Mouse (Mus musculus) R1 (cell line): ENCODE measurements around the gene Chd5.

Experiments used
- DNase-seq: peaks from one replicate; pipeline ENCODE4 v3.0.0-alpha.2; 2018; ENCODE audit warnings: low read depth, low spot score

The Chd5 gene

DNA sequence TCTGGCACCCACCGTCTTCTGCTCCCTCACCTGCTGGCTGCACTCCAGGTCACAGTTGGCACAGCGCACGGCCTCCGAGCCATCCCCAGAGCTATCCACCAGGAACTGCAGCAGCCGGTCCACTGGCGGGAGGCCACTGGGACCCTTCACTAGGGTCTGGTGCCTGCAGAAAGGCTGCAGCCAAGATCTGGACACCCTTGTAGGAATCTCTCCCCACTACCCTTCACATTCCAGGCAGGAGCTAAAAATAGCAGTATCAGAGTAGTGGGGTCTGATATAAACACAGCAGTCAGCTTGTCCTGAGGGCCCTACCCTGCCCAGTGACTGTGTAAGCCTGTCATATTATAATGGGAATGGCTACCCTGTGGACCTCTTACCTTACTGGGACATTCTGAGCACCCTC lies 20.8 kb upstream of the Chd5 start:
- DNase-seq: no peak

DNA sequence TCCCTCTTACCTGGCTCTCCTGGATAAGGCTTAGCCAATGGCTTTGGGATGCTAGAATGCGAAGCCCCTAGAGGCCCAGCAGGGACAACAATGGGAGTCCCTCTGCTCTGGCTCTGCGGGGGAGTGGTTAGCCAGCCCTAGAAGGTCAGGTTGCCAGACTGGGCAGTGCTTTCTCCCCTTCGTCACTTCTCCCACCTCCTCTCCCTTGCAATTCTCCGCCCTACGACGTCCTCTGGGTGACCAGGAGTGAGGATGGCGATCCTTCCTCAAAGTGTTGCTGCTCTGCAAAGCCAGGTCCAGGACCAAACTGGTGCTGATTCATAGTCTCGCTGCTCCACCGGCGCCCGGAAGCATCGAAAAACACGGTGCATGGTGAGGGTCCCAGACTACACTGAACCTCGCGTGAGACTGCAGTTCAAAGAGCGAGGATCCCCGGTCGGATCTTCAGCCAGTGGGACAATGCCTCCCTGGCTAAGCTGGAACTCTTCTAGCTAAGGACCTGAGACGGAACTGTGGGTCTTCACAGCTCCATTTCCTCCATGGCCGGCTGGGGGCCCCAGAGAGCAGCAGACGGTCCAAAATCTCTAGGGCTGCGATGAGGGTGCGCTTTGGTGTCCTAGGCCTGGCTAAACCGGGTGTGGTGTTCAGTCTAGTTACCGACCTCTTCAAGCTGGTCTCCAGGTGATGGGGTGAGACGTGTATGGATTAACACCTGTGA lies 19.8 kb upstream of the Chd5 start, which contains the start of gene Rnf207:
Gene Rnf207 (minus strand): TSS at position 477 of the 718 bp plus-strand sequence.
- peak; percentile 82 for DNase-seq

DNA sequence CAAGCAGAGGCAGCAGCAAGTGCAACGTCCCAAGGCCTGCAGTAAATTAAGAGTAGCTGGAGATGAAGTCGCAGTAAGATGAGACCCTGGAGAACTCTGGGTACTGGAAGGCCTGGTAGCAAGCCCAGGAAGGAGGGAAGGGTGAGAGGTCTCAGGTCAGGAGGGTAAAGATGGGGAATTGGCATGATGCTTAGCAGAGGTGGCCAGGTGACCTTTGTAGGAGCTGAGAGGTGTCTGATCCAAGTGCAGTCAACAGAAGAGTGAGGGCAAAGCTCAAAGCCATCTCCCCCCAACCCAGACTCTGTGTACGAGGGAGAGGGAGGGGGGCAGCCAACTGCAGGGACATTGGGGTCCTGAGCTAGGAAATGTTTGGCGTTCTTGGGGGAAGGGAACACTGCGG lies 17.0 kb upstream of the Chd5 start:
- no peak for DNase-seq

DNA sequence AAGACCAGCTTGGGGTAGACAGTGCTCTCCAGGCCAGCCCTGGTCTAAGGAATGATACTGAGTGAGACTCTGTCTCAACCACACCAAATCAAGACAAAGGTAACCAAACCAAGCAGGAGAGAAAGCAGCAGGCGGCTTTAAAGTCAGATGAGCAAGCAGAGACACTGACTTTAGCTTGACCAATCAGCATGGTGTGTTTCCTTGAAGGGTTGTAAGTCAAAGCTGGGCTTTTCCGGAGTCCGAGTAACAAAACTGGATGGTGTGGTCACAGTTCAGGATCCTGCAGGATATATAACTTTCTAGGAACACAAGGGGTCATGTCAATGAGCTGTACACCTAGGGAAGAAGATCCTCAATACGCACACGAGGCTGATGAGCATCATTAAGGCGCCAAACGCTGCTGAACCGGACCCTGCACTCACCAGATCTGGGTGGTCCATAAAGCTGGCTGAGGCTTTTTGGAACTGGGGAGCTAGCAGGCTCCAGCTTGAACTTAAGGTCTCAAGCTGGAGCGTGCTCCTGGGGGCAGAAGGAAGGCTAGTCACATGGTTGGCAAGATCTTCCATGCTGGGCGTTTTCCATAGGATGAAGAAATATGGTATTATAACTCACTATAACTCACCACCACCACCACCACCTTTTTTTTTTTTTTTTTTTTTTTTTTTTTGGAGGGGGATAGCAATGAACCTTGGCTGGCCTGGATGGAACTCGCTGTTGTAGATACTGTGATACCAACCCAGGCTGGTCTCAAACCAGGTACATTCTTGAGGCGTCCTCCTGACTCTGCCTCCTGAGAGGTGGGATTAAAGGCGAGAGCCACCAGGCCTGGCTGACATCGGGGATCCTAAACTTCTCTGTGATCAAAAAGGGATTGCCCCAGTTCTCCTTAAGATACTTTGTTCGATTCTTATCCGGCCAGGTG lies 13.5 kb upstream of the Chd5 start:
- peak; percentile 64 for DNase-seq

DNA sequence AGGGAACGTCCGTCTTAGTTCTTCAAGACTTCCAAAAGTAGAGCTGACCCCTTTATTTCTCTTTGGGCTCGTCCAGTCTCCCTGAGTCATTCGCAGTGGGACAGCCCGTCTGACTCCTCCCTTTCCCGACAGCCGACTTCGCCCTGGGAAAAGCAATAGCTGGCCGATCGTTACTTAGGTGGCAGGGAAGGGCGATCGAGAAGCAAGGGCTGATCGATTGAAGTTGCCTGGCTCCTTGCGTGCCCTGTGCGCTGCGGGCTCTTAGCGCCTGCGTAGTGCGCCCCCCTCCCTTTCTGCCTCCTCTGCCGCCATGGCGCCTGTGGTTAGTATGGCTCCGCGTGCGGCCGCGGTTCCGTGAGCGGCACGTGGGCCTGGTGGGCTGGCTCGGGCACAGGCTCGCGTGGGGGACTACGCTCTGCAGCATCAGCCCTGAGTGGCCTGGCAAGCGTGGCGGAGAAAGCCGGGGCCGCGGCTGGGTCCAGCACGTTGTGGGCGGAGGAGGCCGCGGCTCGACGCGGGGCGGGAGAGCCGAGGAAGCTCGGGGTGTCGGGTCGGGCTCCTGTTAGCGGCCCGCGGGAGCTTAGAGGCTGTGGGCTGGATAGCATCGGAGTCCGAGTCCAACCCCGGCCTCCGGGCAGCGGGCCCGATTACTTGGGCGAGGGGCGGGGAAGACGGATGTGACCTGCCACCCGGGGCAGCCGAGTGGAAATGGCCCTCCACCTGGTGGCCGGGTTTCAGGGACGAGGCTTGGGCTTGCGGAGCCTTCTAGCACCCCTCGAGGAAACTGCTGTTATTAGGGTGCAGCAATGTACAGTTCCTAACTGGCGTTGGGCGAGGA lies 12.7 kb upstream of the Chd5 start, which contains the start of gene Rpl22:
Gene Rpl22 (plus strand): TSS at position 169 of the 838 bp plus-strand sequence.
- peak; percentile 99 for DNase-seq

DNA sequence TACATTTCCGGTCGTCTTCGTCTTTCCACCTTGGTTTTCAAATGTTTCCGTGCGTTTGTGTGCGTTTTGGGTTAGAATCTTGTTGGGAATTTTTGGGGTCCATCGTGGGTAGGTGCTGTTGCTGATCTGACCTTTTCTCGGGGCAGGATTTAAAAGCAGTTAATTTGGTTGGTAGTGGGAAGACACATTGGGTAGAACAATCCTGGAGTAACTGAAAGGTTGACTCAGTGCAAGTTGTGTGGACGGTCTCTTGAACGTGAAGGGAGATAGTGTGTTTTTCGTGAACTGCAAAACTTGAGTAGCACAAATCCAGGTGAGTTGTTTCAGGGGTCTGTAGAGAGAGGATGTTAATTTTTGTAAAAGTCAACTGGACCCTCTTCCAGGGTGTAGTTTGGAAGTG lies 11.9 kb upstream of the Chd5 start:
- no peak for DNase-seq

DNA sequence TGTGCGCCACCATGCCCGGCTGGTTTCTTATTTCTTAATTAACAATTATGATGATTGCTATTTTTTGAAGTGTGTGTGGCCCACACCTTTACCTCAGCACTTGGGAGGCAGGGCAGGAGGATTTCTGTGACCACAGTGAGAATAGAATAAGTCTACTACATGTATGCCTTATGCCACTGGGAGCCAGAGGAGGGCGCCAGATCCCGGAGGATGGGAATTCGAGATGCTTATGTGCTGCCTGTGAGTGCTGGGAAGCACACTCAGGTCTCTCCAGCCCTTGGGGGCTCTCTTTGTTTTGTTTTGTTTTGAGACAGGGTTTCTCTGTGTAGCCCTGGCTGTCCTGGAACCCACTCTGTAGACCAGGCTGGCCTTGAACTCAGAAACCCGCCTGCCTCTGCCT lies 9.8 kb upstream of the Chd5 start:
- peak; percentile 86 for DNase-seq

DNA sequence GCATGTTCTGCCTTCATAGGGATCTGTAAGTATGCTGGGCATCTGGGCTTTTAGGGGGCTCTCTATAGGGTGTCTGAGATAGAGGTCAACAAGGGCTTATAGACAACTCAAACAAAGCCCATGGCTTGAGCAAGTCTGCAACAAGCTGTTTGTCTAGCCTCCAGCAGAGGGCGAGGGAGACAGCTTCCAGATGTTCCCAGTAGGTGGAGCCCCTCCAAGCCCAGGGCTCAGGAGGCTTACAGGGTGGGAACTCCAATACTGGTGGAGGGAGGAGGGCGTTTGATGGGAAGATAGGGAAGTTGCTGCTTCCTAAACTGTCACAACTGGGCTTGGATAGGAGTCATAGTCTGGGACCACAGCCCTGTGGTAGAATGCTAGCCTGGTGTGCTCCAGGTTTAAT lies 5.5 kb upstream of the Chd5 start:
- DNase-seq: peak; percentile 94

DNA sequence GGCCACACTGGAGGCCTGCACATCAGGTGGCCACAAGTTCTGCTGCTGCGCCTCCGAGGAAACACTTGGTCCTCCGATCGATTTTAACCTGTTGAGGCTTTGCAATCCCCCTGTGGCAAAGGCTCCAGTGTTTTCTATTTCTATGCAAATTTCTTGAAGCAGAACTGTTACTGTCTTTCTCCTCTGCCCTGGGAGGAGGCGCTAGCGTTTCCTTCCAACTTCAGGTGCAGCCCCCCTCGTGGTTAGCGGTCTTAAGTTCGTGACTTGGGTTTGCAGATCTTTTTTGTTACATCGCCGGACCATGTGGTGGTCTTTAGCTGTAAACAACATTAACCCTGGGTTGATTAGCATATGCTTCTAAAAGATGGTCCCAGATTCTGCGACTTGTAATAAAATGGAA lies 4.9 kb upstream of the Chd5 start:
- peak; percentile 59 for DNase-seq

DNA sequence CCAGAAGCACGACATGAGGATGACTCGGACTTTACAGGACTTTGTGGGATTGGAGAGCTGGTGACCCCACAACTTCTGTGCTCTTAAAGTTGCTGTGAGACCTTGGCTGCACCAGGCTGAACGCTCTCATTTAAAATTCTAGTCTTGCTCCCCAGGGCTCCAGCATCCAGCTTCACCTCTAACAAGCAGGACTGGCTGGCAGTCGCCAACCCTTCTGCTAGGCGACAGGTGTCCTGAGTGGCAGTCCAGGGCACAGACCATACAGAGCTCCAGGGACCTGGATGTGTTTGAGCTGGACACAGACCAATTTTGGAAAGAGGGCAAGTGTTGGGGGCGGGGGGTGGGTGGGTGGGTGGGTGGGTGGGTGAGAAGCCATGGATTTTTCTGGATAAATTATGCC lies 679 bp upstream of the Chd5 start:
- DNase-seq: no peak

DNA sequence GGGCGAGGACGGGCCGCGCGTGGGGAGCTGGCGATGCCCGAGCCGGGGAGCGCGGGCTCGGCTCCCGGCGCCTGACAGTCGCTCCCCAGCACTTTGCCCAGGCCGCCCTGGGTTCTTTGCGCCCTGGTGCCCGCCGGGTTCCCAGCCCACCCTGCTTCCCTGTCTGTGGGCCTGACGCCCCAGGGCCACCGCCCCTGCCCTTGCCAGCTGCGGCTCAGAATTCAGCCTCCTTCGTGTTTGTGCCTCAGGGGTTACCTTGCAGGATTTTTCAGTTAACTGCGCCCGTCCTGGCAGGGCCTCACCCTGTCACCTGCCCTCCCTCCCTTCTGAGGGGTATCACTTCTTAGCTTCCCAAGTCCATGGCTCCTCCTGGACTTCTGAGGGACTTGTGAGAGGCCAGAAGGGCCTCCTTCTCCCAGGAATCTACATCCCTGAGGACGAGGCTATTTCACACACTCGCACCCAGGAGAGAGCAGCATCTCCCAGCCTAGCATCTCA lies 891 bp downstream of the Chd5 start:
- DNase-seq: no peak

DNA sequence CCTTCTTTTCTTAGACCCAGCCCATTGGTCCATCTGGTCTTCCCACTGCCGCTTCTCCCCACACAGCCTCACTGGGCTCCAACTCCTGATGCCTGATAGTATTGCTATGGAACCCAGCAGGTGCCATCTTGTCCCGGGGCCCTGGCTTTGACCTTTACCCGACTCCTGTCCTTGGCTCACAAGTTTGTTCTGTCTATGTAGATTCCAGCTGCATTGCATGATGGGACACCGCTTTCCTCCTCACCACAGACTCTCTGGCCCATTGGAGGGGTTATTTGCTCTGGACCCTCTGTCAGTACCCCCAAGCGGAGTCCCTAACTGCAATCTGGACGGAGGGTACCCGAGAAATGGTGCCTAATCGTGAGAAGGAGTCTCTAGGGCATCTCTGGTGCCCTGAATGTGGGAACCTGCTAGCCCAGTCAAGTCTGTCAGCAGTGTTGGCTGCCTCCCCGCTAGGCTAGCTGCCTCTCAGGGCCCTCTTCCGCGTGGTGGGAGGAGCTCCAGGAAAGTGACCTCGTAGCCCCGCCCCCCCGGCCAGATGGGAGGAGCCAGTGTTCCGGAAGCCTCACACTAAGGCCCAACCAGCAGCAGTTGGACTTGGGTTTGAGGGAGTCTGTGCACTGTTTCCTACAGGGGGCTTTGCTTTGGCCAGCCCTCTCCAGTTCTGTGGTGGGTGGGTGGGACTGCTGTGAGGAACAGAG lies 2.3 kb downstream of the Chd5 start:
- peak; percentile 86 for DNase-seq

DNA sequence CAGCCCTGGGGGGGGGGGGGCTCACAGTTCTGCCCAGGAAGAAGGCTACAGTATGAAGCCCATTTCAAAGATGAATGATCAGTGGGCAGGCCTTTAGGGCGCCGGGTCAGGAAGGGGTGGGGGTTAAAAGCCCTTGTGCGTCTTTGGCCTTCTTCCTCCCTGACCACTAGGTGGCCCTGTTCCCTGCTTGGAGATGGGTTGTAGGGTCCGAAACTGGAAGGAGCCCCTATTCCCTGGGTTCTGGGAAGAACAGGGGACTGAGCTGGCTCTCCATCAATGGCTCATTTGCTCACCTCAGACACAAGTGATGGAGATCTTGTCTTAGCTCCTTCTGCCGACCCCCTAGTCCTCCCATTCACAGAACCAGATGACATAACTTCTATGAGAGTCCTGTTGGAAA lies 4.8 kb downstream of the Chd5 start:
- DNase-seq: peak; percentile 79

DNA sequence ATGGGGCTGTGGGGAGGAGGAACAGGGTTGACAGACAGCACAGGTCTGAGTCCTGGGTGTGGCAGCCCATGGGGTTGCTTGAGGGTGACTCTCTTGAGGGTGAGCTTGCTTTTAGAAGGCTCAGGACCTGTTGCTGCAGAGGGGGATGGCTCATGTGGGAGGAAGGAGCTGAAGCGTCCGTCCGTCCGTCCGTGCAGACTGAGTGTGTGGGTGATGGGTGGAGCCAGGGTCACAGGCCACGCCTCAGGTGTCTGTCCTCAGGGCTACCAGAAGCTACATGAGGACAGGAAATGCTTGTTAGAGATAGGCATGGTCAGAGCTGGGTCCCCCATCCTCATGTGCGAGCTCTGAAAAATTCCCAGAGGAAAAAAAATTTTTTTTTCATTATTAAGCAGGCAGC lies 6.2 kb downstream of the Chd5 start:
- no peak for DNase-seq

DNA sequence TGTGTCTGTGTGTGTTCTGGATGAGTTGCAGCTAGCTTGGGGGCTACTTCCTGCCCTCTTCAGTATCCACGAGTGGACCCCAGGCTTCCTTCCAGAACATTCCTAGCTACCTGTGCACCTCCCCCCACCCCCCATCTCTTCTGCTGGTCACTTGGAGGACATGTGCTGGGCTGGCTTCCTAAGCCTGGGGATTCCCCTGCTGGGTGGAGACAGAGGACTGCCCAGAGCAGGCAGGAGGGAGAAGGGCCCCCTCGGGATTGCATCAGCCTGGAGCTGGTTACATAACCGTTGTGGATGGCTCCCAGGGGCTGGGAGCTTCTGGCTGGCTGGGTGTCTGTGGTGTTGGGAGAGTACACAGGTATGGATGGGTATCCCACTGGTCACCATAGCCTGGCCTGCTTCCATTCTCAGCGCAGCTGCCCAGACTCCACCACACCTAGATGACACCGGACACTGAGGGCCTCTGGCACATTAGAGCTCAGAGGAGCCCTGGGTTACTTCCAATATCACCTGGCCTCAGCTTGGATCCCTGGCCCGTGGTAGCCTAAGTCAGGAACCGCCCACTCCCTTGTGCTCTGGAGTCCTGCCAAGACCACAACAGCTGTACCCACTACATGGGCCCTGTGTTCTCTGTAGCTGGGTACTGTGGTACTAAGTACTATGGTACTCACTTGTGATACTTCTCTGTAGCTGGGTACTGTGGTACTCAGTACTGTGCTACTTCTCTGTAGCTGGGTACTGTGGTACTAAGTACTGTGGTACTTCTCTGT lies 6.9 kb downstream of the Chd5 start:
- DNase-seq: no peak

DNA sequence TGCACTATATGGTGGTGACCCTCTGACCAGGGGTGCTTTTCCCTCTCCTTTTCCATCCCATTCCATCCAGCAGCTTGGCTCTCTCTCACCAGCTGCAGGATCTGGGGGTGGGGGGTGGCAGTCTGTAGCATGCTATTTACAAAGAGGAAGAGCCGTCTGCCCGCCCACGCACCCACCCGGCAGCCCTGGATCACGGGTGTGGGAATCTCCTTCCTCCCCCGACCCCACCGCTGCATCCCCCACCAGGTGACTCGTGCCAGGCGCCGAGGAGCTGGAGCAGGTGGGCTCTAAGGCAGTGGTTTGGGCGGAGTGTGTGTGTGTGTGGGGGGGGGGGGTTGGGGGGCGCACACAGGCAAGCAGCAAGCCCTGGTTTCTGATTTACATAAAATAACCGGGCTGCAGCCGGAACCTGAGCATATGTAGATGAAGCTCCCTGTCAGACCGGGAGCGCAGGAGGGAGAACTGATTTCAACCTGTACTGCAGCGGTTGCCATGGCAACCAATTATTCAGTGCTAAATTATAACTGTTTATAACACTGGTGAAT lies 11.5 kb downstream of the Chd5 start:
- DNase-seq: peak; percentile 85

DNA sequence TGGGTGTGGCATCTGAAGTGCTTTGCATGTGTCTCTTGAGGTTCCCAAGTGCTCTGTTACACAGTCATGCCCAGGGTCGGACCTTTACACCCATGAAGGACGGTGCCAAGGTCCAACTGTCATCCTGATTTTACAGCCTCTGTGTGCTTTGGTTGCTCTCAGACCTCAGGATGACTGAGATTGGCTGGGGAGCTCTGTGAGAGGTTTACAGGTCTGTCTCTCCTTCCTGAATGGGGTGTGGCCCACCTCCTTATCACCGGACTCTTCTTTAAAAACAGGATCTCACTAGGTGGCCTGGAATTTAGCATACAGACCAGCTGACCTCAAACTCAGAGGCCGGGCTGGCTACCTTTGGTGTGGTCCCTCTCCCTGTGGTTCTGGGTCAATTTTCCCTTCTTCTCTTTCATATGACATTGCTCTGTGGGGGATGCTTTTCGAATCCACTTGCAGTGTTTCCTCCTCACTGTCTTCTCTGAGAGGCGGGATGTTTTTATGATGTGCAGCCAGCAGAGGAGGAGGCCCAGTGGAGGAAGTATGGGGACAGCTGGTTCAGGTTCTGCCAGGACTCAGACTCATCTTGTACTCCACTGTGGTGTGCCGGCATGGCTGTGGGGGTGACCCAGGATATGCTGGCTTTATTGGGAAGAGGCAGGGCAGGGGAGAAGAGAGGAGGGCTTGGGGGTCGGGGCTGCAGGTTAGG lies 12.4 kb downstream of the Chd5 start:
- peak; percentile 75 for DNase-seq

DNA sequence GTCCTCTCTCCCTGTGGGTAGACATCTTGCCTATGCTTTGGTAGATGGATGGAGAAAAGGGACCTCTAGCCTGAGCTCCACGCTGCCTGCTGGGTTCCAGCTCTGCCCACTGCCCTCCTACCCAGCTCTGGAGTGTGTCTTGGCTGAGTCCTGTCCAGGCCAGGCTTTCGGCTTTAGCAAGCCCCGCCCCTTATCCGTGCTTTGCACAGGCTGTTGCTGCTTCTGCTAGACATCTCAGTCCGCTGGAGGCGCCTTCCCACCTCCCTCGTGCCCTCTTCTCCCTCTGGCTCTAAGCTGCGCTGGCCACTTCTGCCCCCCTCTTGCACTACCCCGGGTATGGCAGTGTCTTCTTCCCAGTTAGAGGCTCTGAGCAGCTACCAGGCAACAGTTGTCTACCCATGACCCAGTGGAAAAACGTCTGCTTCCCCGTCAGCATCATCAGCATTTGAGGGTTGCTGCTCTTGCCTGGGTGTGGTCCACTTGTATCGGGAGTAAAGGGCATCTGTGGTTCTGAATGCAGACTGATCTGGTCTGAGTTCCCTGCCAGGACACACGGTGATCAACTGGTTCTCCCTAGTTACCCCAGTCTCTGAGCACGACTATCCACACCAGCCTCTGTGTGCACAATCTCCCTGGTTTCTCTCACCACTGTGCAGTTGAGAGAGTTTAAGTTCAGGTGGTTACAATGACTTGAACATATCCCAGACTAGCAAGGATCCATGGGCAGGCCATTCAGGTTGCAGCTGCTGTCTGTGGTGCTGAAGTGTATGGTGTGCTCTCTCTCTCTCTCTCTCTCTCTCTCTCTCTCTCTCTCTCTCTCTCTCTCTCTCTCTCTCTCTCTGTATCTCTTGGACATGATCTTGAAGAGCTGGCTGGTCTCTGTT lies 13.2 kb downstream of the Chd5 start:
- peak; percentile 67 for DNase-seq
